Mouse (Mus musculus) liver, embryonic 15.5 days (tissue): ENCODE measurements at regions not wholly inside any gene's neighbourhood (a gene's known extent, or its start where the extent isn't known, plus 50 kb on each side); places are given as distances from the start of the nearest gene placed in this dataset.

Experiments
- ATAC-seq: fragments of 200-750 bp; cut with Nextera tagmentation; 2 replicates; pipeline ENCODE4 v1.8.0; 2017; ENCODE audit warnings: moderate number of reproducible peaks, mild to moderate bottlenecking, moderate library complexity; ENCODE audit not compliant: insufficient read depth
- H3K27ac ChIP-seq: fragments of 300-500 bp; sonication (generic); replicated peaks from 2 replicates; pipeline ENCODE4 v1.5.1; 2015; ENCODE audit warnings: mild to moderate bottlenecking, inconsistent platforms
- H3K27me3 ChIP-seq: fragments of 300-500 bp; sonication (generic); 2 replicates; pipeline ENCODE4 v1.6.1; 2015; ENCODE audit warnings: mild to moderate bottlenecking, inconsistent platforms
- H3K36me3 ChIP-seq: fragments of 300-500 bp; sonication (generic); replicated peaks from 2 replicates; pipeline ENCODE4 v1.6.1; 2015; ENCODE audit warnings: moderate library complexity, mild to moderate bottlenecking, inconsistent platforms
- H3K4me1 ChIP-seq: fragments of 300-500 bp; sonication (generic); replicated peaks from 2 replicates; pipeline ENCODE4 v1.6.1; 2015; ENCODE audit warnings: inconsistent platforms
- H3K4me2 ChIP-seq: fragments of 300-500 bp; sonication (generic); 2 replicates; pipeline ENCODE4 v1.6.1; 2015; ENCODE audit warnings: moderate library complexity, mild to moderate bottlenecking, inconsistent platforms
- H3K4me3 ChIP-seq: fragments of 300-500 bp; sonication (generic); replicated peaks from 2 replicates; pipeline ENCODE4 v1.5.1; 2015; ENCODE audit warnings: mild to moderate bottlenecking, inconsistent platforms
- H3K9ac ChIP-seq: fragments of 300-500 bp; sonication (generic); 2 replicates; pipeline ENCODE4 v1.6.1; 2015; ENCODE audit warnings: moderate library complexity, mild to moderate bottlenecking, inconsistent platforms
- H3K9me3 ChIP-seq: fragments of 300-500 bp; sonication (generic); replicated peaks from 2 replicates; pipeline ENCODE4 v1.6.1; 2016; ENCODE audit warnings: inconsistent platforms
- WGBS: fragments of 180-500 bp; shearing (Covaris S2); methylation state at CpG from one replicate; pipeline ENCODE4 v1.1.7; 2015; ENCODE audit warnings: mixed read lengths; ENCODE audit not compliant: insufficient replicate concordance; 5-methylcytosine and 5-hydroxymethylcytosine counted together

GRCm38 (mm10) chr6:93392402-93392801, 449.1 kb upstream of the Adamts9 start:
- no peak overlapping the region for H3K4me3 ChIP-seq
- H3K9me3 ChIP-seq, result no peaks in the 10 kb centered on the region
- no peak for ATAC-seq
- H3K36me3 ChIP-seq, result no peaks in the 10 kb centered on the region
- no peak overlapping the region for H3K4me2 ChIP-seq
- WGBS, result 58% methylated on average over 6 of the region's 6 CpGs
- H3K4me1 ChIP-seq, result no peaks in the 10 kb centered on the region
- no peak overlapping the region for H3K27ac ChIP-seq
- no peaks in the 10 kb centered on the region for H3K27me3 ChIP-seq
- no peak overlapping the region for H3K9ac ChIP-seq

- Histone ChIP-seq H3K4me2 (no peak overlapping the region), H3K27ac (no peak overlapping the region), H3K9ac (no peak overlapping the region), H3K4me1 (no peaks in the 10 kb centered on the region), H3K27me3 (no peaks in the 10 kb centered on the region), H3K36me3 (no peaks in the 10 kb centered on the region), H3K9me3 (no peaks in the 10 kb centered on the region), H3K4me3 (no peak overlapping the region)
- 61% methylated on average over 5 of the region's 5 CpGs for WGBS
- ATAC-seq, result no peak
These were observed 447.9 kb upstream of the Adamts9 start for GRCm38 (mm10) chr6:93391166-93391565.

DNA sequence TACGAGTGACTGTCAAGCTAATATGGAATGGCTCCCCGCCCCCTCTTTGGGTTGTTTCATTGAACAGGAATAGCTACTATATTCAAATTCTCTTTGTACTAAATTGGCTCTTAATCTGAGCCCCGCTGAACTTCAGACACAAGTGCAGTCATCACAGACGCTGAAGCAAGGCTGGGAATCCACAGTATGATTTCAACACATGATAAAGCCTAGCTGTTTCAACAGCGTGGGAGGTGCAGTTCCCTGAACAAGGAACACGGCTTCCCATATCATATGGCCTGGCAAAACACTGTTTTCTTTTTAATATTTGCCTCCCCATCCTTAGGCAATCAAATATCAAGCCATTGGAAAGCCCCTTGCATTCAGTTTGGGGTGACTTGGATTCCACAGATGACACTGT, 428.0 kb upstream of the Adamts9 start:
- H3K36me3 ChIP-seq, result no peaks in the 10 kb centered on the region
- no peak for ATAC-seq
- H3K4me1 ChIP-seq, result no peaks in the 10 kb centered on the region
- H3K27me3 ChIP-seq, result no peaks in the 10 kb centered on the region
- no peak overlapping the region for H3K4me2 ChIP-seq
- H3K4me3 ChIP-seq, result no peak overlapping the region
- 56% methylated on average over 6 of the region's 6 CpGs for WGBS
- H3K27ac ChIP-seq, result no peak overlapping the region
- H3K9ac ChIP-seq, result no peak overlapping the region
- H3K9me3 ChIP-seq, result no peaks in the 10 kb centered on the region

DNA sequence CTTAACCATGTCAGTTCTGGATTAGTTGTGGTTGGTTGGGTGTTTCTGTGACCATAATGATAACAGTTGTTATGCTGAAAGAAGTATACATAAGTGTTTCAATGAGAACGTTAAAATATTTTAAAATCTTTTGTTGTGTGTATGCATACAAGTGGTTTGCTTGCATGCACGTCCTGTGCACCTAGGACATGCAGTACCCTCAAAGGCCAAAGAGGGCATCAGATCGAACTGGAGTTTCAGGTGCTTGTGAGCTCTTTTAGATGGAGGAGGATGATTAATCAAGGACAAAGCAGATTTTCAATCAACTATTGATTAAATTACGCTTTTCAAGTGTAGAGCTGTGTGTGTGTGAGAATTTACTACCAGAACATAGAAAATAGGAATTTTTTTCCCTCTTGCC, 420.6 kb upstream of the Adamts9 start:
- H3K4me2 ChIP-seq, result no peak overlapping the region
- no peaks in the 10 kb centered on the region for H3K36me3 ChIP-seq
- H3K9me3 ChIP-seq, result no peaks in the 10 kb centered on the region
- H3K4me1 ChIP-seq, result no peaks in the 10 kb centered on the region
- H3K9ac ChIP-seq, result no peak overlapping the region
- no peak overlapping the region for H3K4me3 ChIP-seq
- WGBS, result 51% methylated on average over 4 of the region's 4 CpGs
- H3K27me3 ChIP-seq, result no peaks in the 10 kb centered on the region
- H3K27ac ChIP-seq, result no peak overlapping the region
- ATAC-seq, result no peak

DNA sequence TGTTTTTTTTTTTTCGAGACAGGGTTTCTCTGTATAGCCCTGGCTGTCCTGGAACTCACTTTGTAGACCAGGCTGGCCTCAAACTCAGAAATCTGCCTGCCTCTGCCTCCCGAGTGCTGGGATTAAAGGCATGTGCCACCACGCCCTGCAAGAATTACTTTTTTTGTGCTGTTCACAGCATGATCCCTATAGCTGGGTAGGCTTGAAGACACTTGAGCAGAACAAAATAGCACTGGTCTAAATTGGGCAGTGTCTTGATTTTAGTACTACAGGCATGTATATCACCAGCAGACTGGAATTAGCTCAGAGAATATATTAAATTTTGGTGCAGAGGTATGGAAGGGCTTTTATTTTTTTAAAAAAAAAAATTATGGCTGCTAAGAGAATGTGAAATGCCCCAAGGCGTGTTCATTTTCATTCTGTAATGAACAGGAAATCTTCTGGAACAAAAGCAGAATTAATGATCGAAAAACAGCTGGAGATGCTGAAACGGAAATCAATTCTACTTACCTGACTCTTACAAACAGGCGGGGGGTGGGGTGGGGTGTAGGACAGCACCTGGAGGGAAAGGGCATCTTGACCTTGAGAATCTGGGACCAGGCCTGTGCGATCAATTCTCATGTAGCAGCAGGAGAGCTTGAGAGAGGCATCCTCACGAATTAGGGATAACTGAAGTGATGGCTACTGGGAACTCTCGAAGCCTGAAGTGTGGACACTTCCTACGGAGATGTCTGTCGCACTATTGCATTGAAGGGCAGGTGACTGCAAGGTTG, 410.2 kb upstream of the Adamts9 start:
- H3K27me3 ChIP-seq, result no peaks in the 10 kb centered on the region
- no peak overlapping the region for H3K9ac ChIP-seq
- H3K36me3 ChIP-seq, result no peaks in the 10 kb centered on the region
- no peak overlapping the region for H3K4me2 ChIP-seq
- no peak overlapping the region for H3K4me3 ChIP-seq
- ATAC-seq, result no peak
- 60% methylated on average over 12 of the region's 12 CpGs for WGBS
- H3K9me3 ChIP-seq, result no peaks in the 10 kb centered on the region
- no peak overlapping the region for H3K27ac ChIP-seq
- H3K4me1 ChIP-seq, result no peaks in the 10 kb centered on the region

DNA sequence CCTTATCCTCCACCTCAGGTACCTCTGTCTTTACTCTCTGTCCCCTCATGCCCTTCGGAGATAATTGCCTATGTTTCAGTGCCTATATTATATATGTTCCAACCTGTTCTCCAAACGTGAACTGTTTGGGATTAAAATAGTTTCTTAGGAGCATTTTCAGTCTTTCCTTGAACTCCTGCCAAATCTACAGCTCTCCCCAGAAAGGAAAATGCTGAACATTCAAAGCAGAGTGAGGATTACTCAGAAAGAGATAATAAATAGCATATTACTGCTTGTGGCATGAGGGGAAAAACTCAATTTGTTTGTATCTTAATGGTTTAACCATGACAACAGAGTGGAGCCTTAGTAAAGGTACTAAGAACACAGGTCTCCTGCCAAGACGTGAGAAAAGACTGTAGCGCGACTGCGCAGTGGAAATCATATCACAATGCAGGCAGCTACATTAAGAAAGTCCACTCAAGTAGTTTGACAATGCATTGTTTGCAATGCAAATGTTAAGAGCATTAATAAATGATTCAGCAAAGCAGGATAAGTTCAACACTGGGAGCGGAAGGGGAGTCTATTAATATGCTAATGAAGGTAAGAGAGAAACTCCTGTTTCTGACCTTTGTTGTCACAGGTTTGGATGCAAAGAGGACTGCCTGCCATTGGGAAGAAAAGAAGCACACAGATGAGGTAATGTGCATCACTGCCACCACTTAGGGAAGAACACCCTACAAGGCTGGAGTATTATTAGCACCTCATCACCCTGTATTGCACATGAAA, 406.8 kb upstream of the Adamts9 start:
- ATAC-seq, result no peak
- Histone ChIP-seq H3K27me3 (no peaks in the 10 kb centered on the region), H3K4me2 (no peak overlapping the region), H3K4me3 (no peak overlapping the region), H3K4me1 (no peaks in the 10 kb centered on the region), H3K27ac (no peak overlapping the region), H3K9ac (no peak overlapping the region), H3K9me3 (no peaks in the 10 kb centered on the region), H3K36me3 (no peaks in the 10 kb centered on the region)
- WGBS, result 55% methylated on average over 7 of the region's 7 CpGs

DNA sequence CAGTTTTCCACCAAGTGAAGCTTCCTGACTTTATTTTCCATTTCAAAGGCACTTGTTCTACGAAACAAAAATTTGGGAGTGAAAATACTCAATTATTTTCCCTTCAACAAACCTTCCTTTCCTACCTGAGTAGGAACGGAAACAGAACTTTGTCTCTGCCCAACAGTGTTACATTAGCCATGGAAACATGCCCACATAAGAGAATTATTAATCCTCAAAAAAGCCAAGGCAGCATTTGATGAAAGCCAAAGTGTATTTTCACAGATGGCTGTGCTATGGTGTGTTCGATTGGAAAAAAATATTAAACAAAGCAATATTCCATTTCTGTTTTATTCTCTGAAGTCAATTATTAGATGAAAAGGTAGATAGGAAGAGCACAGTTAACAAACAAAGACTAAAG, 404.8 kb upstream of the Adamts9 start:
- Histone ChIP-seq H3K4me3 (no peak overlapping the region), H3K4me2 (no peak overlapping the region), H3K27me3 (no peaks in the 10 kb centered on the region), H3K9ac (no peak overlapping the region), H3K27ac (no peak overlapping the region), H3K36me3 (no peaks in the 10 kb centered on the region), H3K4me1 (no peaks in the 10 kb centered on the region), H3K9me3 (no peaks in the 10 kb centered on the region)
- ATAC-seq, result no peak
- WGBS, result 55% methylated on average over 3 of the region's 3 CpGs

- H3K4me2 ChIP-seq, result no peak overlapping the region
- no peaks in the 10 kb centered on the region for H3K36me3 ChIP-seq
- no peak overlapping the region for H3K4me3 ChIP-seq
- WGBS, result 54% methylated on average over 2 of the region's 2 CpGs
- no peak overlapping the region for H3K27ac ChIP-seq
- H3K9me3 ChIP-seq, result no peaks in the 10 kb centered on the region
- no peak for ATAC-seq
- H3K27me3 ChIP-seq, result no peaks in the 10 kb centered on the region
- no peak overlapping the region for H3K9ac ChIP-seq
- no peaks in the 10 kb centered on the region for H3K4me1 ChIP-seq
These were observed 385.4 kb upstream of the Adamts9 start for GRCm38 (mm10) chr6:93328683-93329082.

DNA sequence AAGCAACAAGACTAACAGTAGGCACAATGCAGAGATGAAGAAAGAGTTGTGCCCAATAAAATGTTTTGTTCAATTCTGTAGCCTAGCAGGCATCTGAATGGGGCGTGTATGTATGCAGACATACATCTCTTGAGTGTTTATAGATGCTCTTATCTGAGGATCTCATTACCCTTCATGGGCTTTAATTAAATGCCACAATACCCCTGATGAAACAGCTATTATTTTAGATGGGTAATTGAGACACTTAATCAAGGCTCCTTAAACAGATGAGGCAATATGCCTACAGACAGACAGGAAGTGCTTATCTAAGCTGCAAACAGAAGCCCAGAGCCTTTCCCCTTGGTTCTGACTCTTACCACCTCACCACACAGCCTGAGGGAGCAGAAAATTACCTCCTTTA, 384.6 kb upstream of the Adamts9 start:
- ATAC-seq, result no peak

GRCm38 (mm10) chr6:93323881-93324280, 380.6 kb upstream of the Adamts9 start:
- H3K9ac ChIP-seq, result no peak overlapping the region
- no peaks in the 10 kb centered on the region for H3K4me1 ChIP-seq
- ATAC-seq, result no peak
- WGBS, result 66% methylated on average over 3 of the region's 3 CpGs
- no peaks in the 10 kb centered on the region for H3K27me3 ChIP-seq
- no peaks in the 10 kb centered on the region for H3K9me3 ChIP-seq
- no peak overlapping the region for H3K27ac ChIP-seq
- H3K4me2 ChIP-seq, result no peak overlapping the region
- H3K4me3 ChIP-seq, result no peak overlapping the region
- H3K36me3 ChIP-seq, result no peaks in the 10 kb centered on the region

More for the DNA sequence above, 384.6 kb upstream of the Adamts9 start:
- Histone ChIP-seq H3K27ac (no peak overlapping the region), H3K9me3 (no peaks in the 10 kb centered on the region), H3K4me1 (no peaks in the 10 kb centered on the region), H3K4me3 (no peak overlapping the region), H3K4me2 (no peak overlapping the region), H3K27me3 (no peaks in the 10 kb centered on the region), H3K9ac (no peak overlapping the region), H3K36me3 (no peaks in the 10 kb centered on the region)
- WGBS, result 61% methylated on average over 1 of the region's 1 CpGs

DNA sequence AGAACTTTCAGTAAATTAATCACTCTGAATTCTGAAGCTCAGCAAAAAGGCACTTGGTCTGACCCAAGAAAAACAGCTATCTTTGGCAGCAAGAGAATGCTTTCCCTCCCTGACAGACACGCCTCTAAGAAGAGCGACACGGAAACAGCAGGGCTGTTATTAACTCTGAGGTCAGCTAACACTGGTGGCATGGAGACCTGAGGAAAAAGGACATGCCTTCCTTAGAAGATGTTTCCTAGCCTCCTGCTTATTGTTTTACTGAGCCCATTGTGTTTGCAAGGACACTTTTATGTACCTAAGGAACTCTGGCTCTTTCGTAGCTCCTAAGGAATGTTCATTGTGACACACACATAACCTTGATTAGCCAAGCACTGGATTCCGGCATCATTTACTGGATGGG, 371.3 kb upstream of the Adamts9 start:
- Histone ChIP-seq H3K4me2 (no peak overlapping the region), H3K27me3 (no peaks in the 10 kb centered on the region), H3K4me1 (no peaks in the 10 kb centered on the region), H3K9me3 (no peaks in the 10 kb centered on the region), H3K36me3 (no peaks in the 10 kb centered on the region), H3K9ac (no peak overlapping the region), H3K27ac (no peak overlapping the region), H3K4me3 (no peak overlapping the region)
- 52% methylated on average over 5 of the region's 5 CpGs for WGBS
- no peak for ATAC-seq
